Mouse (Mus musculus) liver, adult 2 months (tissue): Measurements from ENCODE around the gene Srpk1.

ENCODE experiments used
- CTCF ChIP-seq: fragments of 200-500 bp; IDR thresholded peaks from 2 replicates; pipeline ENCODE4 v1.5.1; 2011; ENCODE audit warnings: low read depth, low read length, control low read depth
- POLR2A ChIP-seq: fragments of 200-500 bp; IDR thresholded peaks from 2 replicates; pipeline ENCODE4 v1.6.1; 2011; ENCODE audit warnings: low read length, control low read depth; ENCODE audit not compliant: insufficient read depth; ENCODE audit errors: extremely low read depth

- TF ChIP-seq CTCF (0 out of 2 replicates have a peak, but pooled peaks have one; percentile 21), POLR2A (no peak)
Observed at GRCm38 (mm10) chr17:28629125-28629524, 6.6 kb upstream of the Srpk1 start.
